Comparison of ENCODE assay signal across 37 mouse cellular contexts in the genomic region with DNA sequence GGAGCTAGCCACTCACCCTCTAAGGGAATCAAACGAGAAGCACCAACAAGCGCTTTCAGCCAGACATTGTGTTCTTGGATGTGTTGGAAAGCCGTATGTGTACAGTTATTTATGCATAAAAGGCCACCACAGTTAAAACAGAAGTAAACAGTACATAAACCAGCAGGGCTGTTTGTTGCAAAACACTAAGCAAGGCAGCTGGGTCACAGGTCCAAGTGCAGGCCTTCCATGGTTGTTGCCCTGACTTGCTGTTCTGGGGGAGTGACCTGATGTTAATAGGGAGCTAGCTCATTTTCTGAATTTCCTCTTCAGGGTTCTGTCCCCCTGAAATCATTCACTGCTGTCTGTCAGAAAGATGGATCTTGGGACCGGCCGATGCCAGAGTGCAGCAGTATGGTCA. TPM values are rescaled to one million over a fixed set of nuclear protein-coding genes. Genes with fewer than 3 reads are reported as not detected.
DNase-seq lines count a peak whose midpoint lies in the region; ATAC-seq and TF ChIP-seq lines count a peak whose summit lies in the region.
"Had no signal": no experiment of that assay in that cellular context is flagged by ENCODE, and none has a peak within 500 bp of the region (broad histone marks: within the 10 kb centered on the region; RNA-seq: fewer than 3 reads in every experiment).

No protein-coding gene starts in this region.

- H3K4me1 ChIP-seq in forebrain, embryonic 12.5 days, result peaks cover 7% of the 10 kb centered on the region; the same call in 1 of the 2 replicates
- H3K4me1 ChIP-seq in forebrain, embryonic 10.5 days, result peaks cover 1% of the 10 kb centered on the region; the same call in 1 of the 2 replicates
- H3K4me1 ChIP-seq in kidney, embryonic 16.5 days (ENCODE audit: insufficient read depth, low read length), result peaks cover 12% of the 10 kb centered on the region; the same call in 1 of the 2 replicates
- 0 out of 2 replicates have a peak, but pooled peaks cover 4% of the 10 kb centered on the region for H3K4me1 ChIP-seq in kidney, embryonic 14.5 days (ENCODE audit: control insufficient read depth, insufficient read depth, low read length)
- no peaks in the 10 kb centered on the region for H3K4me1 ChIP-seq in liver, postnatal 0 days (ENCODE audit: insufficient read depth)
- no peaks in the 10 kb centered on the region for H3K4me1 ChIP-seq in liver, embryonic 11.5 days (replicated peaks; ENCODE audit: control insufficient read depth, insufficient read depth, low read length)

- H3K9me3 ChIP-seq in forebrain, embryonic 12.5 days, result no peaks in the 10 kb centered on the region
- no peaks in the 10 kb centered on the region for H3K9me3 ChIP-seq in forebrain, embryonic 10.5 days
- H3K9me3 ChIP-seq in kidney, embryonic 16.5 days (ENCODE audit: low read length), result no peaks in the 10 kb centered on the region
- no peaks in the 10 kb centered on the region for H3K9me3 ChIP-seq in kidney, embryonic 14.5 days (ENCODE audit: control insufficient read depth, low read length)
- H3K9me3 ChIP-seq in liver, postnatal 0 days (ENCODE audit: low read length), result no peaks in the 10 kb centered on the region
- no peaks in the 10 kb centered on the region for H3K9me3 ChIP-seq in liver, embryonic 11.5 days (ENCODE audit: control insufficient read depth, low read length)
- H3K9me3 ChIP-seq: embryonic facial prominence, embryonic 13.5 days; forebrain, embryonic 13.5 days; heart, embryonic 12.5 days; hindbrain, embryonic 13.5 days; limb, embryonic 15.5 days; neural tube, embryonic 12.5 days had no signal

- TF ChIP-seq EP300 in liver, postnatal 0 days (IDR thresholded peaks at IDR 0.05; ENCODE audit: low read depth), result no peak

- TF ChIP-seq CTCF in liver, postnatal 0 days (IDR thresholded peaks at IDR 0.05; ENCODE audit: low read depth), result no peak

- intact Hi-C loops in left cerebral cortex, postnatal 25 days (cut with DNase I), result loop anchor here (5.0 kb wide), 1 partner anchor 53 kb away; a partner anchor contains a TSS

- no peak overlapping the region for H3K4me3 ChIP-seq in forebrain, embryonic 12.5 days (replicated peaks)
- H3K4me3 ChIP-seq in forebrain, embryonic 10.5 days, result no peak overlapping the region
- no peak overlapping the region for H3K4me3 ChIP-seq in kidney, embryonic 16.5 days (ENCODE audit: low read length)
- H3K4me3 ChIP-seq in kidney, embryonic 14.5 days (ENCODE audit: low read length), result no peak overlapping the region
- no peak overlapping the region for H3K4me3 ChIP-seq in liver, postnatal 0 days (ENCODE audit: low read depth, low read length)
- no peak overlapping the region for H3K4me3 ChIP-seq in liver, embryonic 11.5 days (ENCODE audit: low read depth, low read length)
- H3K4me3 ChIP-seq: embryonic facial prominence, embryonic 13.5 days; forebrain, embryonic 13.5 days; heart, embryonic 12.5 days; hindbrain, embryonic 13.5 days; left cerebral cortex, adult 2 months; limb, embryonic 15.5 days; neural tube, embryonic 12.5 days had no signal

- no peak for DNase-seq in forebrain, embryonic 10.5 days (ENCODE audit: extremely low spot score, low spot score)
- no peak for DNase-seq in liver, postnatal 0 days
- no peak for DNase-seq in liver, embryonic 11.5 days (ENCODE audit: low spot score)
- no peak for DNase-seq in left cerebral cortex, postnatal 25 days (ENCODE audit: low spot score in 2 of 2)
- DNase-seq: adrenal gland, postnatal 25 days; cerebellum, adult 11-12 months; cerebellum, adult 9-11 months; gastrocnemius, postnatal 25 days; heart, adult 18-20 months; heart, postnatal 4 days; lung, postnatal 36 days; right cerebral cortex, adult 18-20 months; right cerebral cortex, postnatal 4 days; thymus, adult 18-20 months; thymus, postnatal 25 days had no signal

- H3K27me3 ChIP-seq in forebrain, embryonic 12.5 days, result no peaks in the 10 kb centered on the region
- H3K27me3 ChIP-seq in forebrain, embryonic 10.5 days (ENCODE audit: poor library complexity, severe bottlenecking), result no peaks in the 10 kb centered on the region
- no peaks in the 10 kb centered on the region for H3K27me3 ChIP-seq in kidney, embryonic 16.5 days (ENCODE audit: insufficient read depth, low read length)
- H3K27me3 ChIP-seq in kidney, embryonic 14.5 days (ENCODE audit: control insufficient read depth, insufficient read depth, low read length), result no peaks in the 10 kb centered on the region
- H3K27me3 ChIP-seq in liver, postnatal 0 days (ENCODE audit: insufficient read depth, low read length), result no peaks in the 10 kb centered on the region
- H3K27me3 ChIP-seq in liver, embryonic 11.5 days (replicated peaks; ENCODE audit: control insufficient read depth, insufficient read depth, low read length), result no peaks in the 10 kb centered on the region
- H3K27me3 ChIP-seq: embryonic facial prominence, embryonic 13.5 days; forebrain, embryonic 13.5 days; heart, embryonic 12.5 days; hindbrain, embryonic 13.5 days; limb, embryonic 15.5 days; neural tube, embryonic 12.5 days had no signal

- ATAC-seq in forebrain, embryonic 12.5 days (ENCODE audit: low FRiP score), result no peak
- ATAC-seq in kidney, embryonic 16.5 days (ENCODE audit: low FRiP score, low TSS enrichment), result no peak
- ATAC-seq in kidney, embryonic 14.5 days (ENCODE audit: low FRiP score, low TSS enrichment), result no peak
- ATAC-seq in liver, postnatal 0 days, result peak; percentile 35; the same call in 1 of the 2 replicates
- no peak for ATAC-seq in liver, embryonic 11.5 days (replicated peaks; ENCODE audit: low FRiP score)
- ATAC-seq: forebrain, embryonic 13.5 days; intestine, embryonic 16.5 days; midbrain, embryonic 16.5 days had no signal

- peaks cover 19% of the 10 kb centered on the region for H3K36me3 ChIP-seq in forebrain, embryonic 12.5 days (replicated peaks)
- H3K36me3 ChIP-seq in forebrain, embryonic 10.5 days (replicated peaks), result peaks cover 62% of the 10 kb centered on the region
- peaks cover 26% of the 10 kb centered on the region for H3K36me3 ChIP-seq in kidney, embryonic 16.5 days (ENCODE audit: insufficient read depth, low read length)
- H3K36me3 ChIP-seq in kidney, embryonic 14.5 days (ENCODE audit: control insufficient read depth, insufficient read depth, low read length), result peaks cover 30% of the 10 kb centered on the region; the same call in 1 of the 2 replicates
- peaks cover 36% of the 10 kb centered on the region for H3K36me3 ChIP-seq in liver, postnatal 0 days (replicated peaks; ENCODE audit: insufficient read depth, low read length)
- peaks cover 17% of the 10 kb centered on the region for H3K36me3 ChIP-seq in liver, embryonic 11.5 days (ENCODE audit: control insufficient read depth, insufficient read depth, low read length)

- peak overlapping the region; percentile 25; the same call in 1 of the 2 replicates for H3K27ac ChIP-seq in forebrain, embryonic 12.5 days
- no peak overlapping the region for H3K27ac ChIP-seq in forebrain, embryonic 10.5 days
- peak overlapping the region; percentile 61 for H3K27ac ChIP-seq in kidney, embryonic 16.5 days (ENCODE audit: low read length)
- no peak overlapping the region for H3K27ac ChIP-seq in kidney, embryonic 14.5 days (ENCODE audit: low read depth, low read length)
- H3K27ac ChIP-seq in liver, postnatal 0 days (ENCODE audit: low read depth), result no peak overlapping the region
- H3K27ac ChIP-seq in liver, embryonic 11.5 days (ENCODE audit: low read depth, low read length), result no peak overlapping the region
- H3K27ac ChIP-seq: embryonic facial prominence, embryonic 13.5 days; forebrain, embryonic 13.5 days; hindbrain, embryonic 13.5 days; left cerebral cortex, adult 2 months; limb, embryonic 15.5 days; neural tube, embryonic 12.5 days; stomach, postnatal 0 days had no signal

- H3K4me2 ChIP-seq in forebrain, embryonic 12.5 days, result no peak overlapping the region
- H3K4me2 ChIP-seq in kidney, embryonic 16.5 days (replicated peaks; ENCODE audit: low read depth, low read length), result no peak overlapping the region
- H3K4me2 ChIP-seq in kidney, embryonic 14.5 days (replicated peaks; ENCODE audit: low read depth, low read length), result no peak overlapping the region
- H3K4me2 ChIP-seq in liver, postnatal 0 days (ENCODE audit: low read depth, low read length), result no peak overlapping the region
- H3K4me2 ChIP-seq in liver, embryonic 11.5 days, result no peak overlapping the region
- H3K4me2 ChIP-seq: embryonic facial prominence, embryonic 13.5 days; forebrain, embryonic 13.5 days; heart, embryonic 12.5 days; hindbrain, embryonic 13.5 days; limb, embryonic 15.5 days; midbrain, embryonic 11.5 days; neural tube, embryonic 12.5 days had no signal

- 89% methylated on average over 5 of the region's 5 CpGs for WGBS in forebrain, embryonic 12.5 days
- 92% methylated on average over 5 of the region's 5 CpGs for WGBS in forebrain, embryonic 10.5 days
- WGBS in kidney, embryonic 16.5 days, result 75% methylated on average over 5 of the region's 5 CpGs
- WGBS in kidney, embryonic 14.5 days, result 82% methylated on average over 5 of the region's 5 CpGs
- 76% methylated on average over 5 of the region's 5 CpGs for WGBS in liver, postnatal 0 days (ENCODE audit: insufficient replicate concordance)
- WGBS in liver, embryonic 11.5 days, result 74% methylated on average over 5 of the region's 5 CpGs

- no peak overlapping the region for H3K9ac ChIP-seq in forebrain, embryonic 12.5 days
- no peak overlapping the region for H3K9ac ChIP-seq in kidney, embryonic 16.5 days (replicated peaks; ENCODE audit: low read length)
- H3K9ac ChIP-seq in kidney, embryonic 14.5 days (ENCODE audit: low read depth, low read length), result no peak overlapping the region
- no peak overlapping the region for H3K9ac ChIP-seq in liver, postnatal 0 days (replicated peaks)
- no peak overlapping the region for H3K9ac ChIP-seq in liver, embryonic 11.5 days (ENCODE audit: low read depth, low read length)
- H3K9ac ChIP-seq: embryonic facial prominence, embryonic 13.5 days; forebrain, embryonic 13.5 days; heart, embryonic 12.5 days; hindbrain, embryonic 13.5 days; limb, embryonic 15.5 days; neural tube, embryonic 12.5 days had no signal

RNA-seq across cellular contexts. Expression of a gene that starts 7.5 kb away (rescaled TPM):
- 0.27 and 0.50 TPM in 2 replicates for polyA plus RNA-seq in forebrain, embryonic 12.5 days (2016; fragmentation: Nextera tagmentation; extraction: Ambion mirVana)
- polyA plus RNA-seq in forebrain, embryonic 10.5 days (2016; fragmentation: Nextera tagmentation; extraction: Ambion mirVana), result 0.22 TPM in 1 of 2 replicates, not detected in the other
- polyA plus RNA-seq in kidney, embryonic 16.5 days (2015; fragmentation: Nextera tagmentation; extraction: Ambion mirVana), result 0.27 and 0.52 TPM in 2 replicates
- 0.37 TPM in 1 of 2 replicates, not detected in the other for polyA plus RNA-seq in kidney, embryonic 14.5 days (2014; fragmentation: Nextera tagmentation; extraction: Ambion mirVana)
- 109 and 112 TPM in 2 replicates for polyA plus RNA-seq in liver, postnatal 0 days (2015; fragmentation: Nextera tagmentation; extraction: Ambion mirVana)
- 5.0 and 6.8 TPM in 2 replicates for polyA plus RNA-seq in liver, embryonic 11.5 days (2014; fragmentation: Nextera tagmentation; extraction: Ambion mirVana)
- total RNA-seq in left cerebral cortex, postnatal 25 days (2021), result 1 to 10 TPM; 1.8 to 2.4 TPM
- polyA plus RNA-seq: heart, postnatal 0 days had no signal

RNA-seq across cellular contexts. Expression of a gene that starts 17.0 kb away (rescaled TPM):
- polyA plus RNA-seq in forebrain, embryonic 12.5 days (2016; fragmentation: Nextera tagmentation; extraction: Ambion mirVana), result 447 and 449 TPM in 2 replicates
- 495 and 519 TPM in 2 replicates for polyA plus RNA-seq in forebrain, embryonic 10.5 days (2016; fragmentation: Nextera tagmentation; extraction: Ambion mirVana)
- 337 and 369 TPM in 2 replicates for polyA plus RNA-seq in kidney, embryonic 16.5 days (2015; fragmentation: Nextera tagmentation; extraction: Ambion mirVana)
- polyA plus RNA-seq in kidney, embryonic 14.5 days (2014; fragmentation: Nextera tagmentation; extraction: Ambion mirVana), result 183 TPM in 2 replicates
- polyA plus RNA-seq in liver, postnatal 0 days (2015; fragmentation: Nextera tagmentation; extraction: Ambion mirVana), result 73.4 and 76.7 TPM in 2 replicates
- 226 and 230 TPM in 2 replicates for polyA plus RNA-seq in liver, embryonic 11.5 days (2014; fragmentation: Nextera tagmentation; extraction: Ambion mirVana)
- total RNA-seq in left cerebral cortex, postnatal 25 days (2021), result 100 to 1,000 TPM; 187 to 201 TPM

RNA-seq across cellular contexts. Expression of a gene that starts 18.5 kb away (rescaled TPM):
- 163 and 166 TPM in 2 replicates for polyA plus RNA-seq in forebrain, embryonic 12.5 days (2016; fragmentation: Nextera tagmentation; extraction: Ambion mirVana)
- 265 and 272 TPM in 2 replicates for polyA plus RNA-seq in forebrain, embryonic 10.5 days (2016; fragmentation: Nextera tagmentation; extraction: Ambion mirVana)
- polyA plus RNA-seq in kidney, embryonic 16.5 days (2015; fragmentation: Nextera tagmentation; extraction: Ambion mirVana), result 187 and 188 TPM in 2 replicates
- 214 and 242 TPM in 2 replicates for polyA plus RNA-seq in kidney, embryonic 14.5 days (2014; fragmentation: Nextera tagmentation; extraction: Ambion mirVana)
- polyA plus RNA-seq in liver, postnatal 0 days (2015; fragmentation: Nextera tagmentation; extraction: Ambion mirVana), result 71.2 and 75.2 TPM in 2 replicates
- 510 and 529 TPM in 2 replicates for polyA plus RNA-seq in liver, embryonic 11.5 days (2014; fragmentation: Nextera tagmentation; extraction: Ambion mirVana)
- 10 to 100 TPM; 70.5 to 82.3 TPM for total RNA-seq in left cerebral cortex, postnatal 25 days (2021)

RNA-seq across cellular contexts. Expression of a gene that starts 33.3 kb away (rescaled TPM):
- polyA plus RNA-seq in forebrain, embryonic 12.5 days (2016; fragmentation: Nextera tagmentation; extraction: Ambion mirVana), result not detected in 2 replicates
- not detected in 2 replicates for polyA plus RNA-seq in forebrain, embryonic 10.5 days (2016; fragmentation: Nextera tagmentation; extraction: Ambion mirVana)
- polyA plus RNA-seq in kidney, embryonic 16.5 days (2015; fragmentation: Nextera tagmentation; extraction: Ambion mirVana), result not detected in 2 replicates
- polyA plus RNA-seq in kidney, embryonic 14.5 days (2014; fragmentation: Nextera tagmentation; extraction: Ambion mirVana), result not detected in 2 replicates
- polyA plus RNA-seq in liver, postnatal 0 days (2015; fragmentation: Nextera tagmentation; extraction: Ambion mirVana), result not detected in 2 replicates
- polyA plus RNA-seq in liver, embryonic 11.5 days (2014; fragmentation: Nextera tagmentation; extraction: Ambion mirVana), result not detected in 2 replicates
- total RNA-seq in left cerebral cortex, postnatal 25 days (2021), result not detected
- total RNA-seq: adrenal gland, adult 18-20 months; adrenal gland, postnatal 25 days; common myeloid progenitor, adult 5-6 weeks; layer of hippocampus, adult 18-20 months; layer of hippocampus, postnatal 10 days; left cerebral cortex, adult 2 months; left cerebral cortex, postnatal 36 days had no signal
- polyA plus RNA-seq: embryonic facial prominence, embryonic 13.5 days; forebrain, embryonic 13.5 days; hindbrain, embryonic 13.5 days; intestine, embryonic 16.5 days; limb, embryonic 15.5 days; liver, embryonic 16.5 days; lung, embryonic 16.5 days; midbrain, embryonic 11.5 days; midbrain, embryonic 16.5 days; neural tube, embryonic 12.5 days had no signal

RNA-seq across cellular contexts. Expression of a gene that starts 51.6 kb away (rescaled TPM):
- 102 and 105 TPM in 2 replicates for polyA plus RNA-seq in forebrain, embryonic 12.5 days (2016; fragmentation: Nextera tagmentation; extraction: Ambion mirVana)
- 96.0 and 97.2 TPM in 2 replicates for polyA plus RNA-seq in forebrain, embryonic 10.5 days (2016; fragmentation: Nextera tagmentation; extraction: Ambion mirVana)
- 95.2 and 99.9 TPM in 2 replicates for polyA plus RNA-seq in kidney, embryonic 16.5 days (2015; fragmentation: Nextera tagmentation; extraction: Ambion mirVana)
- polyA plus RNA-seq in kidney, embryonic 14.5 days (2014; fragmentation: Nextera tagmentation; extraction: Ambion mirVana), result 65.7 and 101 TPM in 2 replicates
- 15.4 and 17.5 TPM in 2 replicates for polyA plus RNA-seq in liver, postnatal 0 days (2015; fragmentation: Nextera tagmentation; extraction: Ambion mirVana)
- polyA plus RNA-seq in liver, embryonic 11.5 days (2014; fragmentation: Nextera tagmentation; extraction: Ambion mirVana), result 92.4 and 98.2 TPM in 2 replicates
- total RNA-seq in left cerebral cortex, postnatal 25 days (2021), result 10 to 100 TPM; 44.3 to 47.1 TPM

Comparison
In these comparisons a context has a peak if more than half of its experiments do, and no peak if none do; other contexts are left out.
1. H3K27ac ChIP-seq: peak in forebrain, embryonic 12.5 days (single experiment) and kidney, embryonic 16.5 days (single experiment); none in forebrain, embryonic 10.5 days (single experiment), kidney, embryonic 14.5 days (single experiment), liver, postnatal 0 days (single experiment) and liver, embryonic 11.5 days (single experiment).
2. RNA of a gene that starts 7.5 kb away (polyA plus RNA-seq): 109 to 112 TPM in liver, postnatal 0 days; 5.0 to 6.8 TPM in liver, embryonic 11.5 days, 0.27 to 0.52 TPM in kidney, embryonic 16.5 days, 0.27 to 0.50 TPM in forebrain, embryonic 12.5 days, 0.37 TPM in kidney, embryonic 14.5 days and 0.22 TPM in forebrain, embryonic 10.5 days; every median in the first group is over 10 times any median in the second.